Mouse (Mus musculus): ENCODE data around the gene Mrpl53. TPM values are rescaled to one million over a fixed set of nuclear protein-coding genes. Genes with fewer than 3 reads are reported as not detected.

The Mrpl53 gene
- polyA plus RNA-seq, 1 experiment = 78.7 TPM

DNA sequence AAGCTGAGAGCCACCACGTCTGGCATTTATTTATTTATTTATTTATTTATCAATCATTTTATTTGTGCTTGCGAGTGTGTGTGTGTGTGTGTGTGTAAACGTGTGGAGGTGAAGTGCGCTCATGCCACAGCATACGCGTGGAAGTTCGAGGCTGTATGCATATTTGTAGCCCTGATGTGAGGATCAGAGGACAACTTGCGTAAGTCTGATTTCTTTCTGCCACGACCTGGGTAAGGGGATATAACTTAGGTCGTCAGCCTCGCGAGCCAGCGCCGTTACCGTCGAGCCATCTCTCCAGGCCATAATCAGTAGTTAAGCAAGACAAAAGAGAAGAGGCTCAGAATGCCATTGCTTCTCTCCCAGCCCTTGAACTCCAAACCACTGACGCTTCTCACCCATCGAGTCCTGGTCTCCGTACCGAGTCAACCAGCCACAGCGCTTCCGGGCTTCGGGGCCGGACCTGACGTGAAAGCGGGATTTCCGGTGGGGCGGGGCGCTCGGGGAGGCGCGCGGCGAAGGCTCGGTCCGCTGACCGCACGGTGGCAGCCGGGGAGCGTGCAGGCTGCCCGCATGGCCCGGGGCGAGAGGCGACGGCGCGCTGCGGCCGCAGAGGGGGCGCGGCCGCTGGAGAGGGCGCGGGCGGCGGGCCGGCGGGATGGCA, 6.3 kb downstream of the Mrpl53 start, which contains the start of gene Mogs:
Gene Mogs (plus strand): TSS at position 486 of the 661 bp plus-strand sequence.
- peaks cover 86% of the 10 kb centered on the region for H3K4me1 ChIP-seq

DNA sequence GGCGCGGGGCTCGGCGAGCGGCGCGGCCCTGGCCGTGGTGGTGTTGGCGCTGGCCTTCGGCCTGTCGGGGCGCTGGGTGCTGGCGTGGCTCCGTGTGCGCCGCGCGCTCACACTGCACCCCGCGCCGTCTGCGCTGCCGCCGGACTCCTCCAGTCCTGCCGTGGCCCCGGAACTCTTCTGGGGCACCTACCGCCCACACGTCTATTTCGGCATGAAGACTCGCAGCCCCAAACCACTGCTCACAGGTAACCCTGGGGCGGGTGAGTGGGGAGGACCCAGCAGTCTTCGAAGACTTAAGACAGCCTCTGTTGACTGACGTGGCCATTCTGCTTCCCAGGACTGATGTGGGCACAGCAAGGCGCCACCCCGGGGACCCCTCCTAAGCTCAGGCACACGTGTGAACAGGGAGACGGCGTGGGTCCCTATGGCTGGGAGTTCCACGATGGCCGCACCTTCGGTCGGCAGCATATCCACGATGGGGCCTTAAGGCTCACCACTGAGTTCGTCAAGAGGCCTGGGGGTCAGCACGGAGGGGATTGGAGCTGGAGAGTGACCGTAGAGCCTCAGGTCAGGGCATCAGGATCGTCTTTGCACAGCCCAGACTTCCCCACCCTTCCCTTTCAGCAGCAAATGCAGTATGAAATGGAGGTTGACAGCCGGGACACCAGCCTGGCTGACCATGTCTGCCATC, 7.0 kb downstream of the Mrpl53 start:
- TF ChIP-seq GATA1 (IDR thresholded peaks at IDR 0.05; ENCODE audit: borderline replicate concordance, low read length) (no peak), FLI1 (IDR thresholded peaks at IDR 0.05; ENCODE audit: low read length) (no peak)
- H3K4me1 ChIP-seq = peaks cover 86% of the 10 kb centered on the region
- no peaks in the 10 kb centered on the region for H3K27me3 ChIP-seq (replicated peaks)
- H3K9me3 ChIP-seq = no peaks in the 10 kb centered on the region
- peak overlapping the region; percentile 97 for H3K4me3 ChIP-seq (replicated peaks)
- H3K36me3 ChIP-seq (replicated peaks; ENCODE audit: low read length) = peaks cover 52% of the 10 kb centered on the region

More for the DNA sequence above, 6.3 kb downstream of the Mrpl53 start, which contains the start of gene Mogs:
- TF ChIP-seq GATA1 (IDR thresholded peaks at IDR 0.05; ENCODE audit: borderline replicate concordance, low read length) = no peak
- peak; percentile 72; the same call in 1 of the 2 replicates for TF ChIP-seq FLI1 (IDR thresholded peaks at IDR 0.05; ENCODE audit: low read length)
- Histone ChIP-seq H3K9me3 (no peaks in the 10 kb centered on the region), H3K27me3 (replicated peaks) (no peaks in the 10 kb centered on the region), H3K36me3 (replicated peaks; ENCODE audit: low read length) (peaks cover 59% of the 10 kb centered on the region), H3K4me3 (replicated peaks) (peak within 1 kb of the TSS; percentile 97)

DNA sequence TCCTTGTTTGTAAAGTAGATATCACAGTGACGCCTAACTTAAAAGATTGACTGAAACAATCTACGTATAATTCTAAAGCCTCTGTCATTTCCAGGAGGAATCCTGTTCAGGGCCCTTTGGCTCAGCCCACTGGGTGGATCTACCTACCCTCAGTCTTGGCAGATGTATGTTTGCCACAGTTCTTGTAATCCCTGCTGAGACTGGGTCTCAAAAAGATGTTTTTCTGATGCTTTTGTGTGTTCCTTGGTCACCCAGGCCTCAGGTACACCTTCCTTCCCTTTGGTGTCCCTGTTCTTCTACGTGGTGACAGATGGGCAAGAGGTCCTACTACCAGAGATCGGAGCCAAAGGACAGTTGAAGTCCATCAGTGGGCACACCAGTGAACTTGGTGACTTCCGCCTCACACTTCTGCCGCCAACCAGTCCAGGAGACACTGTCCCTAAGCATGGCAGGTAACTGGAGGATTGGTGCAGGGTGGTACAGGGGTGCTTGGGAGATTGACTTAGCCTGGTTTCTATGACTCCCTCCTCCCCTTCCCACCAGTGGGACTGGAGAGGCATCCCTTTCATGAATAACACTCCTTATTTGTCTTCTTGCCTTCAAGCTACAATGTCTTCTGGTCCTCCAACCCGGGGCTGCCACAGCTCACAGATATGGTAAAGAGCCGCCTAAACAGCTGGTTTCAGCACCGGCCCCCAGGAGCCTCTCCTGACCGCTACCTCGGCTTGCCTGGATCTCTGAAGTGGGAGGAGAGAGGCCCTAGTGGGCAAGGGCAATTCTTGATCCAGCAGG, 7.7 kb downstream of the Mrpl53 start:
- H3K36me3 ChIP-seq (replicated peaks; ENCODE audit: low read length) = peaks cover 45% of the 10 kb centered on the region
- H3K27me3 ChIP-seq (replicated peaks) = no peaks in the 10 kb centered on the region
- H3K4me1 ChIP-seq = peaks cover 83% of the 10 kb centered on the region
- H3K4me3 ChIP-seq (replicated peaks) = peak overlapping the region; percentile 97
- H3K9me3 ChIP-seq = no peaks in the 10 kb centered on the region
- no peak for TF ChIP-seq FLI1 (IDR thresholded peaks at IDR 0.05; ENCODE audit: low read length)
- no peak for TF ChIP-seq GATA1 (IDR thresholded peaks at IDR 0.05; ENCODE audit: borderline replicate concordance, low read length)

DNA sequence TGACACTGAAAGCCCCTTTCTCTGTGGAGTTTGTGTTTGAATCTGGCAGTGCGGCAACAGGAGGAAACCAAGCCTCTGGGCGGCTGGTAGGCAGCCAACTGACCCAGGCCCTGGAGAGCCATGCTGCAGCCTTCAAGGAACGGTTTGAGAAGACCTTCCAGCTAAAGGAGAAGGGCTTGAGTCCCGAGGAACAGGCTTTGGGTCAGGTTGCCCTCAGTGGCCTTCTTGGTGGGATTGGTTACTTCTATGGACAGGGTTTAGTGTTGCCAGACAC, 8.3 kb downstream of the Mrpl53 start:
- peaks cover 82% of the 10 kb centered on the region for H3K4me1 ChIP-seq

DNA sequence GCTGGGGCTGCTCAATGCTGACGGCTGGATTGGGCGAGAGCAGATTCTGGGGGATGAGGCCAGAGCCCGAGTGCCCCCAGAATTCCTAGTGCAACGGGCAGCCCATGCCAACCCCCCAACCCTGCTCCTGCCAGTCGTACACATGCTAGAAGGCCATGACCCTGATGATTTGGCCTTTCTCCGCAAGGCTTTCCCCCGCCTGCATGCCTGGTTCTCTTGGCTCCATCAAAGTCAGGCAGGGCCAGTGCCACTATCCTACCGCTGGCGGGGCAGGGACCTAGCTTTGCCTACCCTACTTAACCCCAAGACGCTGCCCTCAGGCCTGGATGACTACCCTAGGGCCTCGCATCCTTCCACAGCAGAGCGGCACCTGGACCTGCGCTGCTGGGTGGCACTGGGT, 8.8 kb downstream of the Mrpl53 start:
- TF ChIP-seq FLI1 (IDR thresholded peaks at IDR 0.05; ENCODE audit: low read length) (no peak), GATA1 (IDR thresholded peaks at IDR 0.05; ENCODE audit: borderline replicate concordance, low read length) (no peak)

More for the DNA sequence above, 8.3 kb downstream of the Mrpl53 start:
- Histone ChIP-seq H3K36me3 (replicated peaks; ENCODE audit: low read length) (peaks cover 40% of the 10 kb centered on the region), H3K4me3 (replicated peaks) (no peak overlapping the region), H3K27me3 (replicated peaks) (no peaks in the 10 kb centered on the region), H3K9me3 (no peaks in the 10 kb centered on the region)
- TF ChIP-seq FLI1 (IDR thresholded peaks at IDR 0.05; ENCODE audit: low read length) = no peak
- TF ChIP-seq GATA1 (IDR thresholded peaks at IDR 0.05; ENCODE audit: borderline replicate concordance, low read length) = no peak

DNA sequence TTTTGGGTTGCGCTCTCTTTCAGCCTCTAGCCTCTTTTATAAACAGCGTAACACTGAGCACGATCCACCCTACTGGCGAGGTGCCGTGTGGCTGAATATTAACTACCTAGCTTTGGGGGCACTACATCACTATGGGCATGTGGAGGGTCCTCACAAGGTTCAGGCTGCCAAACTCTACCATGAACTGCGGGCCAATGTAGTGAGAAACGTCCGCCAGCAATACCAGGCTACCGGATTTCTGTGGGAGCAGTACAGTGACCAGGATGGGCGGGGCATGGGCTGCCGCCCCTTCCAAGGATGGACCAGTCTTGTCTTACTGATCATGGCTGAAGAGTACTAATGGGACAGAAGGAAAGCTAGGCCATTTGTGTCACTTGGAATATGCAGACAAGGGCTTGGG, 9.5 kb downstream of the Mrpl53 start:
- no peaks in the 10 kb centered on the region for H3K9me3 ChIP-seq
- H3K27me3 ChIP-seq (replicated peaks) = no peaks in the 10 kb centered on the region
- TF ChIP-seq GATA1 (IDR thresholded peaks at IDR 0.05; ENCODE audit: borderline replicate concordance, low read length) (no peak), FLI1 (IDR thresholded peaks at IDR 0.05; ENCODE audit: low read length) (no peak)
- peaks cover 91% of the 10 kb centered on the region for H3K4me1 ChIP-seq
- H3K4me3 ChIP-seq (replicated peaks) = no peak overlapping the region
- H3K36me3 ChIP-seq (replicated peaks; ENCODE audit: low read length) = peaks cover 43% of the 10 kb centered on the region

More for the DNA sequence above, 8.8 kb downstream of the Mrpl53 start:
- Histone ChIP-seq H3K4me1 (peaks cover 84% of the 10 kb centered on the region), H3K27me3 (replicated peaks) (no peaks in the 10 kb centered on the region), H3K36me3 (replicated peaks; ENCODE audit: low read length) (peaks cover 38% of the 10 kb centered on the region), H3K4me3 (replicated peaks) (peak overlapping the region; percentile 38), H3K9me3 (no peaks in the 10 kb centered on the region)

DNA sequence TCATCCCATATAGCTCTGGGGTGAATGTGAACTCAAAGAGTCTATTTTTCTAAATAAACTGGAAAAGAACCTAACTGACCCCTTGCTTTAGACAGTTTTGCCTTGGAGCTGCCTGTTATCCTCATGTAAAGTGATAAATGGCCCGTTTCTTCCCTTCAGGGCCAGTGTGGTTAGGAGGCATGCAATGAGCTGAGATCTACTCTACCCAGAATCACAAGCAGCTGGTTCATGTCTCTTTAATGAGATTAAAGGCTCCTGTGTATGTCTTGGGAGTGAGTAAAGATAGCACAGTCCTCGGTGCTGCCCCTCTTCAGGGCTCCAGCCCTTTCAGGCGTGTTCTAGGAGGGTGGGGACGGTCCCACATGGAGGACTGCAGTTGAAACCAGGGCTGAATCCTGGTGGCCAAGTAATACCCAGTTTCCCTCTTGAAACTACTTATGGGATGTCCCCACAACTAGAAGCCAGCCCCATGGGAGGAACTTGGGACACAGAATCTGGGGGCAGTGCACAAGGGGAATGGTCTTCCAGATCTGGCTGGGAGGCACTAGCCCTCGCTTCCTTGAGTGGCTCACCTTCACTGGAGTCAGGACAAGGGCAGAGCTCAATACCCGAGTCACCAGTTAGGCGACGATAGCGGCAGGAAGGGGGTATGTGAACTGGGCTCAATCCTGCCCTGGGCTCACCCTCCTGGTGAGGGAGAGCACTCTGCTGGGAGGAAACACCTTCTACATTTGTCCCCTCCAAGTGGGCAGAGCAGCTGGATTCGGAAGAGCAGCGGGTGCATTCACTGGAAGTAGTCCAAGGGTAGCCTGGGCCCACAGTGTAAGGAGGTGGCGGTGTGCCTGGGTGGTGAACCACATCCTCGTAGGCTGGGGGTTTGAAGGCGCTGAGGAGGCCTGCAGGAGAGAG, 10.2 kb downstream of the Mrpl53 start:
- Histone ChIP-seq H3K27me3 (replicated peaks) (no peaks in the 10 kb centered on the region), H3K36me3 (replicated peaks; ENCODE audit: low read length) (peaks cover 47% of the 10 kb centered on the region), H3K9me3 (no peaks in the 10 kb centered on the region), H3K4me3 (replicated peaks) (peak overlapping the region; percentile 79), H3K4me1 (peaks cover 91% of the 10 kb centered on the region)
- no peak for TF ChIP-seq FLI1 (IDR thresholded peaks at IDR 0.05; ENCODE audit: low read length)

DNA sequence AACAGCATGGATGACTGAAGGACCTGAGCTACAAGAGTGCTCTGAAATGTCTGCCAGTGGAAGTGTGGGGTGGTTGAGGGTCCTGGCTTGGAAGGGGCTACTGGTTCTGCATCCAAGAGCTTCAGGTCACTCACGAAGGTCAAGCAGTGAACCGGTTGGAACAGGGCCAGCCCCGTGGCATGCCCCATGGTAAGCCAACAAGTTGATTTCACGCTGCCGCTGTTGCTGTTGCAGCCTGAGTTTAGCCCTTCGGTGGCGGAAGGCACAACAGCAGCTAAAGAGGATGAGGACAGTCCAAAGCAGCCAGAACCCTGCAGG, 10.9 kb downstream of the Mrpl53 start:
- H3K4me3 ChIP-seq (replicated peaks) = peak overlapping the region; percentile 79

More for the DNA sequence above, 10.9 kb downstream of the Mrpl53 start:
- no peaks in the 10 kb centered on the region for H3K9me3 ChIP-seq
- no peak for TF ChIP-seq GATA1 (IDR thresholded peaks at IDR 0.05; ENCODE audit: borderline replicate concordance, low read length)
- TF ChIP-seq FLI1 (IDR thresholded peaks at IDR 0.05; ENCODE audit: low read length) = no peak
- H3K4me1 ChIP-seq = peaks cover 91% of the 10 kb centered on the region
- no peaks in the 10 kb centered on the region for H3K27me3 ChIP-seq (replicated peaks)
- H3K36me3 ChIP-seq (replicated peaks; ENCODE audit: low read length) = peaks cover 47% of the 10 kb centered on the region

Data from megakaryocyte, embryonic 14.5 days (primary cell).